In genomic region chr11:35798495-35798820, GRCm38 (mm10) we compare ENCODE assay signal across 8 mouse cellular contexts. TPM values are rescaled to one million over a fixed set of nuclear protein-coding genes. Genes with fewer than 3 reads are reported as not detected.
DNase-seq lines count a peak whose midpoint lies in the region; ATAC-seq lines count a peak whose summit lies in the region.

No protein-coding gene starts in this region.

- no peak for DNase-seq in lung, postnatal 25 days (ENCODE audit: low spot score)
- peak; percentile 23 for DNase-seq in embryo, embryonic 10.5 days (ENCODE audit: low spot score)
- DNase-seq in right cerebral cortex, postnatal 36 days (ENCODE audit: low spot score in 2 of 2) = peak; percentile 74 to 78
- DNase-seq in gastrocnemius, postnatal 4 days (ENCODE audit: low spot score in 2 of 2) = no peak
- DNase-seq in natural killer cell, adult 2 months (ENCODE audit: low spot score in 2 of 2) = no peak

- H3K4me3 ChIP-seq in lung, embryonic 15.5 days = peak overlapping the region; percentile 25
- peak overlapping the region; percentile 73 for H3K4me3 ChIP-seq in hindbrain, embryonic 15.5 days
- peak overlapping the region; percentile 44 for H3K4me3 ChIP-seq in limb, embryonic 12.5 days (replicated peaks)

- H3K4me1 ChIP-seq in lung, embryonic 15.5 days = peaks cover 10% of the 10 kb centered on the region
- H3K4me1 ChIP-seq in hindbrain, embryonic 15.5 days (replicated peaks) = peaks cover 28% of the 10 kb centered on the region
- peaks cover 14% of the 10 kb centered on the region for H3K4me1 ChIP-seq in limb, embryonic 12.5 days (replicated peaks)

- no peaks in the 10 kb centered on the region for H3K9me3 ChIP-seq in lung, embryonic 15.5 days
- no peaks in the 10 kb centered on the region for H3K9me3 ChIP-seq in hindbrain, embryonic 15.5 days
- no peaks in the 10 kb centered on the region for H3K9me3 ChIP-seq in limb, embryonic 12.5 days

- H3K27me3 ChIP-seq in lung, embryonic 15.5 days = peaks cover 57% of the 10 kb centered on the region
- 0 out of 2 replicates have a peak, but pooled peaks cover 7% of the 10 kb centered on the region for H3K27me3 ChIP-seq in hindbrain, embryonic 15.5 days
- peaks cover 70% of the 10 kb centered on the region for H3K27me3 ChIP-seq in limb, embryonic 12.5 days

- H3K4me2 ChIP-seq in lung, embryonic 15.5 days = peak overlapping the region; percentile 50
- peak overlapping the region; percentile 80 for H3K4me2 ChIP-seq in hindbrain, embryonic 15.5 days
- peak overlapping the region; percentile 76 for H3K4me2 ChIP-seq in limb, embryonic 12.5 days

- no peak overlapping the region for H3K27ac ChIP-seq in lung, embryonic 15.5 days
- peak overlapping the region; percentile 92 for H3K27ac ChIP-seq in hindbrain, embryonic 15.5 days (replicated peaks)
- no peak overlapping the region for H3K27ac ChIP-seq in limb, embryonic 12.5 days

- H3K9ac ChIP-seq in lung, embryonic 15.5 days = no peak overlapping the region
- H3K9ac ChIP-seq in hindbrain, embryonic 15.5 days = peak overlapping the region; percentile 84
- no peak overlapping the region for H3K9ac ChIP-seq in limb, embryonic 12.5 days (replicated peaks)

- ATAC-seq in lung, embryonic 15.5 days (ENCODE audit: borderline replicate concordance, extremely low read depth, low FRiP score, low TSS enrichment) = no peak
- peak; percentile 95 for ATAC-seq in hindbrain, embryonic 15.5 days (ENCODE audit: low FRiP score, low read depth)
- no peak for ATAC-seq in limb, embryonic 12.5 days (ENCODE audit: insufficient number of reproducible peaks, insufficient read depth, low FRiP score, low TSS enrichment, low read depth)

- no peaks in the 10 kb centered on the region for H3K36me3 ChIP-seq in lung, embryonic 15.5 days
- no peaks in the 10 kb centered on the region for H3K36me3 ChIP-seq in hindbrain, embryonic 15.5 days
- no peaks in the 10 kb centered on the region for H3K36me3 ChIP-seq in limb, embryonic 12.5 days

- 4% methylated on average over 23 of the region's 23 CpGs for WGBS in lung, embryonic 15.5 days
- 1% methylated on average over 23 of the region's 23 CpGs for WGBS in hindbrain, embryonic 15.5 days
- 4% methylated on average over 23 of the region's 23 CpGs for WGBS in limb, embryonic 12.5 days

RNA-seq across cellular contexts. Expression of gene Fbll1, which starts 0.2 kb away (rescaled TPM):
- 0.10 and 0.22 TPM in 2 replicates for polyA plus RNA-seq in lung, embryonic 15.5 days (2015; fragmentation: Nextera tagmentation; extraction: Ambion mirVana)
- 27.7 and 30.9 TPM in 2 replicates for polyA plus RNA-seq in hindbrain, embryonic 15.5 days (2015; fragmentation: Nextera tagmentation; extraction: Ambion mirVana)
- not detected in 2 replicates for polyA plus RNA-seq in limb, embryonic 12.5 days (2016; fragmentation: Nextera tagmentation; extraction: Ambion mirVana)
- not detected for total RNA-seq in gastrocnemius, postnatal 4 days (2021)

RNA-seq across cellular contexts. Expression of gene Pank3, which starts 29.2 kb away (rescaled TPM):
- 13.4 and 13.7 TPM in 2 replicates for polyA plus RNA-seq in lung, embryonic 15.5 days (2015; fragmentation: Nextera tagmentation; extraction: Ambion mirVana)
- 20.4 and 21.3 TPM in 2 replicates for polyA plus RNA-seq in hindbrain, embryonic 15.5 days (2015; fragmentation: Nextera tagmentation; extraction: Ambion mirVana)
- polyA plus RNA-seq in limb, embryonic 12.5 days (2016; fragmentation: Nextera tagmentation; extraction: Ambion mirVana) = 22.5 and 23.0 TPM in 2 replicates
- total RNA-seq in gastrocnemius, postnatal 4 days (2021) = 10 to 100 TPM; 32.4 to 35.4 TPM

RNA-seq across cellular contexts. Expression of gene Rars, which starts 35.8 kb away (rescaled TPM):
- 80.7 and 81.8 TPM in 2 replicates for polyA plus RNA-seq in lung, embryonic 15.5 days (2015; fragmentation: Nextera tagmentation; extraction: Ambion mirVana)
- 64.0 and 67.0 TPM in 2 replicates for polyA plus RNA-seq in hindbrain, embryonic 15.5 days (2015; fragmentation: Nextera tagmentation; extraction: Ambion mirVana)
- polyA plus RNA-seq in limb, embryonic 12.5 days (2016; fragmentation: Nextera tagmentation; extraction: Ambion mirVana) = 84.0 and 91.3 TPM in 2 replicates
- 10 to 100 TPM; 54.2 to 57.1 TPM for total RNA-seq in gastrocnemius, postnatal 4 days (2021)

Comparison
In these comparisons a context has a peak if more than half of its experiments do, and no peak if none do; other contexts are left out.
1. DNase-seq: peak in embryo, embryonic 10.5 days (single experiment) and right cerebral cortex, postnatal 36 days (2 of 2); none in lung, postnatal 25 days (single experiment), gastrocnemius, postnatal 4 days (0 of 2) and natural killer cell, adult 2 months (0 of 2).
2. RNA of gene Fbll1, which starts 0.2 kb away (polyA plus RNA-seq): 27.7 to 30.9 TPM in hindbrain, embryonic 15.5 days; 0.10 to 0.22 TPM in lung, embryonic 15.5 days and not detected in limb, embryonic 12.5 days; every median in the first group is over 10 times any median in the second.
3. Peak in every context shown above with its lines, with median percentiles within 50 percentile points of each other: H3K4me2 ChIP-seq and H3K4me3 ChIP-seq.